Mouse (Mus musculus): ENCODE results near the gene Cryba1. TPM values are rescaled to one million over a fixed set of nuclear protein-coding genes. Genes with fewer than 3 reads are reported as not detected.
A peak's percentile ranks its signal among the peaks of the same experiment; 100 is the strongest.

Gene Cryba1
- polyA plus RNA-seq, 1 experiment: not detected

DNA sequence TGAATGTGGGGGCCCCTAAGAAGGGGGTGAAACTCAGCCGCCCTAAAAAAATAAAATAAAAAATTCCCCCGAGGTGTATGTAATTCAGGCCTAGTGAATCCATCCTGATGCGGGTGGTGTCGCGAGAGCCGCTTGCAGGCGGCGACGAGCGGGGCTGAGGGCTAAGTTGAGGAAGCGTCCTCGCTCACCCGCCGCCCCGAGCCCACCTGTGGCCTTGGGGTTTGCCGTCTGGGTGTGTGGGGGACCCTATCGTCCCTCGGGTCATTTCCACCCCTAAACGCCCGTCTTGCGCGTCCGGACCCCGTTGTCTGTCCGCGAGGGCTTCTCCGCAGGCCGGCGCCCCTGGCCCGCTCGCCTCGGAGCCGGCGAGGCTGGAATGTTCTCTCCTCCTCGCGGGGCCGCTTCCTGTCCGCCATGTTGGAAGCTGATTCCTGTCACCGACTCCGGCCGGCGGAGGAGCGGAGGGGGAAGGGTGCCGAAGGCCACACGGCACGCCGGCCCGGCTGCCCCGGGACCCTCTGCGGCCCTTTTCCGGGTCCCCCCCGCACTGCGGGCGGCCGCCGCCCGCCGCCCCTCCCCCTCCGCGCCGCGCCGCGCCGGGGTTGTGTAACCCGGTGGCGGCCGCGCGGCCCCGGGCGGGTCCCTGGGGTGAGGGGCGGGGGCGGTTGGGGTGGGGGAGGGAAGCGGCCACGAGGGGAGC lies 38.1 kb downstream of the Cryba1 start:
- no peak for TF ChIP-seq POLR2A (IDR thresholded peaks at IDR 0.05; ENCODE audit: borderline replicate concordance, low read depth, low read length)
- TF ChIP-seq CTCF (IDR thresholded peaks at IDR 0.05; ENCODE audit: low read depth, low read length): no peak
- Histone ChIP-seq H3K4me3 (ENCODE audit: insufficient read depth, low read length) (peak overlapping the region; percentile 98), H3K27ac (ENCODE audit: insufficient read depth, low read depth, low read length) (peak overlapping the region; percentile 90), H3K4me1 (ENCODE audit: control insufficient read depth, insufficient read depth, low read length) (peaks cover 10% of the 10 kb centered on the region)

GRCm38 (mm10) chr11:77686346-77686840 lies 38.7 kb downstream of the Cryba1 start:
- H3K4me3 ChIP-seq (ENCODE audit: insufficient read depth, low read length): peak overlapping the region; percentile 98
- H3K4me1 ChIP-seq (ENCODE audit: control insufficient read depth, insufficient read depth, low read length): peaks cover 10% of the 10 kb centered on the region
- no peak for TF ChIP-seq POLR2A (IDR thresholded peaks at IDR 0.05; ENCODE audit: borderline replicate concordance, low read depth, low read length)
- no peak for TF ChIP-seq CTCF (IDR thresholded peaks at IDR 0.05; ENCODE audit: low read depth, low read length)
- peak overlapping the region; percentile 89 for H3K27ac ChIP-seq (ENCODE audit: insufficient read depth, low read depth, low read length)

- peak within 1 kb of the TSS; percentile 93 for H3K27ac ChIP-seq (ENCODE audit: insufficient read depth, low read depth, low read length)
- peak within 1 kb of the TSS; percentile 98 for H3K4me3 ChIP-seq (ENCODE audit: insufficient read depth, low read length)
- TF ChIP-seq CTCF (IDR thresholded peaks at IDR 0.05; ENCODE audit: low read depth, low read length) (no peak), POLR2A (IDR thresholded peaks at IDR 0.05; ENCODE audit: borderline replicate concordance, low read depth, low read length) (peak; percentile 95)
- peaks cover 10% of the 10 kb centered on the region for H3K4me1 ChIP-seq (ENCODE audit: control insufficient read depth, insufficient read depth, low read length)
Observed at GRCm38 (mm10) chr11:77685383-77686265, 39.5 kb downstream of the Cryba1 start, which contains the start of gene Nufip2. TSS of gene Nufip2 (plus strand) at chr11:77686155.

DNA sequence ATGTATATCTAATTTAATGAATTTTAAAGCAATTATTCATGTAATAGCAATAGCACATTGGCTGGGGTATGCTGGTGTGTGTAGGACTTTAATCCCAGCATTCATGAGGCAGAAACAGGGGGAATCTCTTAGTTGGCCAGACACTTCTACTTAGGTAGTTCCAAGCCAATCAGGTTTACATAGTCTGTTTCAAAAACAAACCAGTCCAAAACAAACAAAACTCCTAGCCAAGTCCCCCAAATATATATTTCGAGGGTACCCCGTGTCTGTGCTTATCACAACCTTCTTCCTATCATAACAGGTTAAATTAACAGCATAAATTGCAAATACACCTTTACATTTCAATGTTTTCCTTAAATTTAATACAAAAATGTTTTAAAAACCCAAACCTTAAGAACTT lies 40.2 kb downstream of the Cryba1 start:
- peaks cover 14% of the 10 kb centered on the region for H3K4me1 ChIP-seq (ENCODE audit: control insufficient read depth, insufficient read depth, low read length)
- H3K4me3 ChIP-seq (ENCODE audit: insufficient read depth, low read length): no peak overlapping the region
- H3K27ac ChIP-seq (ENCODE audit: insufficient read depth, low read depth, low read length): no peak overlapping the region
- TF ChIP-seq POLR2A (IDR thresholded peaks at IDR 0.05; ENCODE audit: borderline replicate concordance, low read depth, low read length) (no peak), CTCF (IDR thresholded peaks at IDR 0.05; ENCODE audit: low read depth, low read length) (no peak)

DNA sequence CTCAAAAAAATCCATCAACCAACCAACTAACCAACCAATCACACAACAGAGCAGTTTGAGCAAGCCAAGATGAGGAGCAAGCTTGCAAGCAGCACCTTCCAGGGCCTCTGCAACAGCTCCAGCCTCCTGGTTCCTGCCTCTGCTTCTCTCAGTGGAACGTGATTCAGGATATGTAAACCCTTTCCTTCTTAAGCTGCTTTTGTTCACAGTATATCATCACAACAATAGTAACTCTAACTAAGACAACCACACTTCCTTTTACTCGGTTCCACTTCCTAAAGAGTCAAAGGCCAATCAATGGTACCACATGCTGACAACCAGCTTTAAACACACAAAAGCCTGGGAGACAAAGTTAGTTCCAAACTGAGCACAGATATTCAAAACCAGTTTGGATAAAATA lies 45.1 kb downstream of the Cryba1 start:
- Histone ChIP-seq H3K27ac (ENCODE audit: insufficient read depth, low read depth, low read length) (no peak overlapping the region), H3K4me3 (ENCODE audit: insufficient read depth, low read length) (no peak overlapping the region), H3K4me1 (ENCODE audit: control insufficient read depth, insufficient read depth, low read length) (peaks cover 15% of the 10 kb centered on the region)
- TF ChIP-seq POLR2A (IDR thresholded peaks at IDR 0.05; ENCODE audit: borderline replicate concordance, low read depth, low read length) (no peak), CTCF (IDR thresholded peaks at IDR 0.05; ENCODE audit: low read depth, low read length) (no peak)

GRCm38 (mm10) chr11:77673428-77673991 lies 51.6 kb downstream of the Cryba1 start:
- Histone ChIP-seq H3K27ac (ENCODE audit: insufficient read depth, low read depth, low read length) (no peak overlapping the region), H3K4me1 (ENCODE audit: control insufficient read depth, insufficient read depth, low read length) (no peaks in the 10 kb centered on the region), H3K4me3 (ENCODE audit: insufficient read depth, low read length) (no peak overlapping the region)
- no peak for TF ChIP-seq POLR2A (IDR thresholded peaks at IDR 0.05; ENCODE audit: borderline replicate concordance, low read depth, low read length)
- no peak for TF ChIP-seq CTCF (IDR thresholded peaks at IDR 0.05; ENCODE audit: low read depth, low read length)

DNA sequence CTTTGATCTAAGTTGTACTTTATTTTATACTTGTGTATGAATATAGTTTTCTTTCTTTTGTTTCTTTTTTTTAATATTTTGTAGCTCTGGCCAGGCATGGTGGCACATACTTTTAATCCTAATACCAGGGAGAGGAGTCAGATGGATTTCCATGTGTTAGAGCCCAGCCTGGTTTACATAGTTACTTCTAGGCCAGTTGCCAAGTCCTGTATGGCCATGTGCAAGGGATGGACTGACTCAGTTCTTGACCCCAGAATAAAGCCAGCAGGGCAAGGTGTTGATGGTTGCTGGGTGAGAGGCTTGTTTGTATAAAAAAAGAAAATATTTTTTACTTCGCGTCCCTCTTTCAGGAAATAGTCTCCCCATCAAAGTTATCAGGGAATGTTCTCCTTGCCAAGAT lies 52.3 kb downstream of the Cryba1 start:
- Histone ChIP-seq H3K27ac (ENCODE audit: insufficient read depth, low read depth, low read length) (no peak overlapping the region), H3K4me1 (ENCODE audit: control insufficient read depth, insufficient read depth, low read length) (no peaks in the 10 kb centered on the region), H3K4me3 (ENCODE audit: insufficient read depth, low read length) (no peak overlapping the region)
- TF ChIP-seq POLR2A (IDR thresholded peaks at IDR 0.05; ENCODE audit: borderline replicate concordance, low read depth, low read length) (no peak), CTCF (IDR thresholded peaks at IDR 0.05; ENCODE audit: low read depth, low read length) (no peak)

Other genes with a start within 250 kb of the Cryba1 start
- 5.0 and 5.1 TPM in 2 replicates for gene Ankrd13b, start 235.6 kb downstream of the Cryba1 start, polyA plus RNA-seq (2012; ENCODE audit: insufficient read depth, insufficient read length, missing spikeins)
- 29.4 and 34.0 TPM in 2 replicates for gene Git1, start 231.7 kb downstream of the Cryba1 start, polyA plus RNA-seq (2012; ENCODE audit: insufficient read depth, insufficient read length, missing spikeins)
- 10.4 and 10.5 TPM in 2 replicates for gene Abhd15, start 210.2 kb downstream of the Cryba1 start, polyA plus RNA-seq (2012; ENCODE audit: insufficient read depth, insufficient read length, missing spikeins)
- gene Trp53i13, start 209.3 kb downstream of the Cryba1 start, polyA plus RNA-seq (2012; ENCODE audit: insufficient read depth, insufficient read length, missing spikeins): 13.1 and 15.7 TPM in 2 replicates
- gene Gm10392, start 206.1 kb downstream of the Cryba1 start, polyA plus RNA-seq (2012; ENCODE audit: insufficient read depth, insufficient read length, missing spikeins): 0.32 TPM in 1 of 2 replicates, not detected in the other
- gene Taok1, start 117.5 kb downstream of the Cryba1 start, polyA plus RNA-seq (2012; ENCODE audit: insufficient read depth, insufficient read length, missing spikeins): 38.5 and 40.3 TPM in 2 replicates
- gene Nufip2, start 39.1 kb downstream of the Cryba1 start, polyA plus RNA-seq (2012; ENCODE audit: insufficient read depth, insufficient read length, missing spikeins): 40.8 and 50.4 TPM in 2 replicates
- gene Myo18a, start 38.0 kb upstream of the Cryba1 start, polyA plus RNA-seq (2012; ENCODE audit: insufficient read depth, insufficient read length, missing spikeins): 41.3 and 45.3 TPM in 2 replicates
- not detected in 2 replicates for gene Gm10277, start 62.5 kb upstream of the Cryba1 start, polyA plus RNA-seq (2012; ENCODE audit: insufficient read depth, insufficient read length, missing spikeins)
- not detected in 2 replicates for gene Pipox, start 168.8 kb upstream of the Cryba1 start, polyA plus RNA-seq (2012; ENCODE audit: insufficient read depth, insufficient read length, missing spikeins)
- gene Sez6, start 205.5 kb upstream of the Cryba1 start, polyA plus RNA-seq (2012; ENCODE audit: insufficient read depth, insufficient read length, missing spikeins): 0.24 TPM in 1 of 2 replicates, not detected in the other